Mouse (Mus musculus) spleen, postnatal 0 days (tissue): Measurements from ENCODE around the gene Tmem208. TPM values are rescaled to one million over a fixed set of nuclear protein-coding genes. Genes with fewer than 3 reads are reported as not detected.

Source experiments
- microRNA counts: library from miRNA; unstranded; fragments of <30 nt; microRNA quantifications from one replicate; lab custom pipeline; 2015
- polyA plus RNA-seq: library from polyadenylated mRNA; unstranded; fragments of >200 nt; fragmentation: Nextera tagmentation; extraction: Ambion mirVana; gene quantifications from 2 replicates; pipeline ENCODE4 v1.2.1, GENCODE M21; 2015

The Tmem208 gene
- polyA plus RNA-seq: 125 and 129 TPM in 2 replicates

GRCm38 (mm10) chr8:105326141-105326672 is at the start of gene Tmem208, which contains the start of gene Lrrc29:
TSS of gene Tmem208 (plus strand) at chr8:105326354.
TSS of gene Lrrc29 (minus strand) at chr8:105326278.

GRCm38 (mm10) chr8:105289805-105290460 is 36.2 kb upstream of the Tmem208 start, which contains the start of gene 4931428F04Rik:
TSS of gene 4931428F04Rik (minus strand) at chr8:105289864.

GRCm38 (mm10) chr8:105295895-105296573 is 30.1 kb upstream of the Tmem208 start, which contains the start of gene Exoc3l:
TSS of gene Exoc3l (minus strand) at chr8:105296101.

GRCm38 (mm10) chr8:105297511-105298192 is 28.5 kb upstream of the Tmem208 start, which contains the start of gene E2f4:
TSS of gene E2f4 (plus strand) at chr8:105297663.

GRCm38 (mm10) chr8:105305211-105306145 is 20.7 kb upstream of the Tmem208 start, which contains the start of gene Elmo3:
TSS of gene Elmo3 (plus strand) at chr8:105305601.

GRCm38 (mm10) chr8:105347428-105348221 is 21.5 kb downstream of the Tmem208 start, which contains the start of gene Fhod1:
TSS of gene Fhod1 (minus strand) at chr8:105347953.

GRCm38 (mm10) chr8:105348450-105349095 is 22.4 kb downstream of the Tmem208 start, which contains the start of gene Slc9a5:
TSS of gene Slc9a5 (plus strand) at chr8:105348843.

GRCm38 (mm10) chr8:105373032-105373431 is 46.9 kb downstream of the Tmem208 start, which contains the start of gene Plekhg4:
TSS of gene Plekhg4 (plus strand) at chr8:105373274.

MicroRNAs within 50 kb of the gene (microRNA counts, 519-probe panel; counts per million panel counts)
- 88.3 counts per million for microRNA mmu-miR-328 (lab: Ali Mortazavi, UCI)

Other genes with a start within 250 kb of the Tmem208 start
- not detected in 2 replicates for gene Ces3b, start 242.6 kb upstream of the Tmem208 start, polyA plus RNA-seq
- gene Ces4a, start 194.6 kb upstream of the Tmem208 start, polyA plus RNA-seq: not detected in 2 replicates
- 21.4 and 26.8 TPM in 2 replicates for gene Cbfb, start 155.7 kb upstream of the Tmem208 start, polyA plus RNA-seq
- 15.8 and 16.8 TPM in 2 replicates for gene D230025D16Rik, start 101.2 kb upstream of the Tmem208 start, polyA plus RNA-seq
- gene B3gnt9, start 71.2 kb upstream of the Tmem208 start, polyA plus RNA-seq: 10.5 and 11.8 TPM in 2 replicates
- 22.9 and 26.6 TPM in 2 replicates for gene Tradd, start 61.7 kb upstream of the Tmem208 start, polyA plus RNA-seq
- gene Fbxl8, start 61.7 kb upstream of the Tmem208 start, polyA plus RNA-seq: 2.6 and 3.6 TPM in 2 replicates
- 0.12 and 0.21 TPM in 2 replicates for gene Hsf4, start 56.6 kb upstream of the Tmem208 start, polyA plus RNA-seq
- gene Nol3, start 50.2 kb upstream of the Tmem208 start, polyA plus RNA-seq: 0.14 and 0.45 TPM in 2 replicates
- 1.3 and 1.7 TPM in 2 replicates for gene 4931428F04Rik, start 36.5 kb upstream of the Tmem208 start, polyA plus RNA-seq
- gene Exoc3l, start 30.3 kb upstream of the Tmem208 start, polyA plus RNA-seq: 15.2 and 18.2 TPM in 2 replicates
- gene E2f4, start 28.7 kb upstream of the Tmem208 start, polyA plus RNA-seq: 152 and 167 TPM in 2 replicates
- gene Elmo3, start 20.8 kb upstream of the Tmem208 start, polyA plus RNA-seq: 2.6 and 3.1 TPM in 2 replicates
- gene Lrrc29, start 76 bp upstream of the Tmem208 start, polyA plus RNA-seq: 11.9 and 15.2 TPM in 2 replicates
- 4.2 and 4.6 TPM in 2 replicates for gene Fhod1, start 21.6 kb downstream of the Tmem208 start, polyA plus RNA-seq
- 0.69 and 0.89 TPM in 2 replicates for gene Slc9a5, start 22.5 kb downstream of the Tmem208 start, polyA plus RNA-seq
- 0.11 and 0.12 TPM in 2 replicates for gene Plekhg4, start 46.9 kb downstream of the Tmem208 start, polyA plus RNA-seq
- 0.15 TPM in 1 of 2 replicates, not detected in the other for gene Kctd19, start 87.1 kb downstream of the Tmem208 start, polyA plus RNA-seq
- 0.25 and 0.44 TPM in 2 replicates for gene Lrrc36, start 87.2 kb downstream of the Tmem208 start, polyA plus RNA-seq
- 6.6 and 9.6 TPM in 2 replicates for gene Tppp3, start 145.2 kb downstream of the Tmem208 start, polyA plus RNA-seq
- 6.8 and 10.3 TPM in 2 replicates for gene Zdhhc1, start 170.5 kb downstream of the Tmem208 start, polyA plus RNA-seq
- 1.1 and 2.4 TPM in 2 replicates for gene Hsd11b2, start 192.4 kb downstream of the Tmem208 start, polyA plus RNA-seq
- 63.4 and 73.0 TPM in 2 replicates for gene Atp6v0d1, start 239.7 kb downstream of the Tmem208 start, polyA plus RNA-seq